Mouse (Mus musculus): ENCODE data around the gene Papss1. TPM values are rescaled to one million over a fixed set of nuclear protein-coding genes. Genes with fewer than 3 reads are reported as not detected.

The Papss1 gene
- total RNA-seq, 1 experiment from 2014 or later: 24.9 TPM

DNA sequence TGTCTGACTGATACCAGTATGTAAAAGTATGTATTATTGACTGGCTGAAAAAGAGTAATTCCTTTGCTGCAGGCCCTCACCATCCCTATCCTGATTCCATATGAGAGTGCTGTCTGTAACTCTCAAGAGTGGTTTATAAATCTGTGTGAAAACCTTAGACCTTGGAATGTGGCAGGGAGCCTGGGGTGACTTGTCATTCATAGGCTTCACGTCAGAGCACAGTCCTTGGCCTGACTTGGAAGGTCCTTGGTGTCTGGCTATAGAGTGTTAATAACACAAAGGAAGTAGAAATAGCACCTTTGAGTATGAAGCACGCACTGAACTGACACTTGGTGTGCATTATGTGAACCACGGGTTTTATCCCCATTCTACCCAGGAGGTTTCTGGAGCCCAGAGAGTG, 64.4 kb downstream of the Papss1 start:
- no peak for ATAC-seq (replicated peaks; ENCODE audit: low read depth, poor library complexity, severe bottlenecking)

DNA sequence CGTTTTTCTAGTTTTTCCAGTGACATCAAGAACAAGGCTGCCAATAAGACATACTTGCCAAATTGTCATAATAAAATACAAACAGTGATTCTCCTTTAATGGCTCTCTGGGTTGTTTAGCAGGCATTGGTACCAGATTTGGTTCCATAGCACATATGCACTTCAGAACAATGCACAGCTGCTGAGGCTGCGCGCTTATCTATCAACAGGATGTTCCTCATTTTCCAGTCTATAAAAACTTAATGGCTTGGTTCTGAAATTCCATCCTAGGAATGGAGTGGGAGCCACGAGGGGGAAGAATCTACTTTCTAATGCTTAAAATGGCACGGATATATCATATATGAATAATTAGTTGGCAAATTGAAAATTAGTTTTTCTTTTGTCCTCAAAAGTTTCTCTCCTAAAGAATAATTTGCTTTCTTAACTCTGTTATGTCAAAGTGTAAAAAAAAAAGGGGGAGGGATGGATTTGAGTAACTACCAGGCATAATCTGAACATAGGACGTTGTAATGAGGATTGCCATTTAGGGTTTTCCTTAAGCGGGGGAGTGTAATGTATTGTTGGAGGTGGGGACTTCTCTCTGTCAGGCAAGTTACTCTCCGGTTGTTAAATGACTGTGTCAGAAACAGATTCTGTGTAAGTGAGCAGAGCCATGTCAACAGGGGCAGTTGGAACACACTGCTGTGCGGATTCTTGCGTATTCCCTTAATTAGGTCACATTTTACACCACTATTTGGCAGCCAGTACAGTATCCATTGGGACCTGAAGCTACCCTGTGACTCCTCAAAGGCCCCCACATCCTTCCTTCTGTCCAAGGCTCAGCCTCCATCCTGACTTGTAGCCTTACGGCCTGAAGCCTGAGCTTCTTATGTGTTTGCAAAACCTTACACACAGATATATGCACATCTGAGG, 66.1 kb downstream of the Papss1 start:
- ATAC-seq (replicated peaks; ENCODE audit: low read depth, poor library complexity, severe bottlenecking): no peak

DNA sequence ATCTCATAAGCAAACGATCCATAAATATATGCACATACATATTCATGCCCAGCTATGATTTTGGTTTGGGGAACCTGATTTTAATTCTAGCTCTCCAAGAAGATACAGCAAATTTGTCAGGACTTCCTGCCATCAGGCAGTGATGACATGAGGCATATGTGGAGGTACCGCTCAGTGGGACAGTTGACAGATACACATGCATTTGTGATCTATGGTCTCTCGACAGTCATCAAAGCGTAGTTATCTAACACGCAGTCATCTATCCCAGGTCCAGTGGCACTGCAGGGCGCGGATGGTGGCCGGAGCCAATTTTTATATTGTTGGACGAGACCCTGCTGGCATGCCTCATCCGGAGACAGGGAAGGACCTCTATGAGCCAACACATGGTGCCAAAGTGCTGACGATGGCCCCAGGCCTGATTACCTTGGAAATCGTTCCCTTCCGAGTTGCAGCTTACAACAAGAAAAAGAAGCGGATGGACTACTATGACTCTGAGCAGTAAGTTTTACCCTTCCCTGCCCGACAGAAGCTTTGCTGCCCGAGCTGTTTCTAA, 66.8 kb downstream of the Papss1 start:
- no peak for ATAC-seq (replicated peaks; ENCODE audit: low read depth, poor library complexity, severe bottlenecking)

DNA sequence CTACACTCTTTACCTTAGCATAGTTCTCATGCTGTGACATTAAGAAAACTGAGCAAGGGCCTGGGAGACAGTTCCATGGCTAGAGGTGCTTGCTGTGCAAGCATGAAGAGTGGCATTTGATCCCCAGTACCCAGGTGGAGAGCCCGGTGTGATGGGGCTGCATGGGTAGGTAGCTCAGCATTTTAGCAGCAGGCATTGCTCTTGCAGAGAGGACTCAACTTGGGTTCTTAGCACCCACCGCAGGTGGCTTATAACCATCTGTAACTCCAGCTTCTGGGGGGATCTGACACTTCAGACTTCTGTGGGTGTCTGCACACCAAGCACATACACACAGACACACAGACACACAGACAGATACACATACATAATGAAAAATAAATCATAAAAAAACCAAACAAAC, 69.5 kb downstream of the Papss1 start:
- ATAC-seq (replicated peaks; ENCODE audit: low read depth, poor library complexity, severe bottlenecking): no peak

DNA sequence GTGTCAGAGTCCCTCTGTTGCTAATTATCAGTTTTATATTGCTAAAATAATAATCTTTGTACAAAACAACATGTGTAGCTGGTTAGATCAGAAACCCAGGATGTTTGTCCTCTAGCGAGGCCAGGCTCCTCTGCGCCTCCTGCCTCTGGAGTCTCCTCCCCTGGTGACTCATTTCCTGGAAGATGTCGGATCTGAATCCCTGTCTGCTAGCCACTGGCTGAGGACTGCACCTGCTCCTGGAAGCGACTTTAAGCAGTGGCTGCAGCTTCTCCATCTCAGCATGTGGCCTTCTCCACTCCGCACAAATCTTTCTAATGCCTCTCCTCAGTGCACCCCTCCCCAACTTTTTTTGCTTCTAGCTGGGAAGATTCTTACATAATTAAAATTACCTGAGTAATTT, 71.6 kb downstream of the Papss1 start:
- no peak for ATAC-seq (replicated peaks; ENCODE audit: low read depth, poor library complexity, severe bottlenecking)

DNA sequence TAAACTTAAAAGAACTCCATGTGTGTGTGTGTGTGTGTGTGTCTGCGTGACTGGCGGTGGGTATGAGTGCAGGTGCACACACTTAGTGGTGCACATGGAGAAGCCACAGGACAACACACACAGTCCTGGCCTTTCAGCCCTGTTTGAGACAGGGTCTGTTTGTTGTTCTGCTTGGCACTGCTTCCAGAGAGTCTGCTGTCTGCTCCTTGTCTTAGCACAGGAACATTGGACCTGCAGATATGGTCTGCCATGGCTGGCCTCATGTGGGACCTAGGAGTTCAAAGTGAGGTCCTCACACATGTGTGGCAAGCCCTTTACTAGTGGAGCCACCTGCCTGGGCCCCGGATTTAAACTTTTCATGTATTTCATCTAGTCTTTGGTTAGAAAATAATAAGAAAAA, 72.4 kb downstream of the Papss1 start:
- ATAC-seq (replicated peaks; ENCODE audit: low read depth, poor library complexity, severe bottlenecking): no peak

DNA sequence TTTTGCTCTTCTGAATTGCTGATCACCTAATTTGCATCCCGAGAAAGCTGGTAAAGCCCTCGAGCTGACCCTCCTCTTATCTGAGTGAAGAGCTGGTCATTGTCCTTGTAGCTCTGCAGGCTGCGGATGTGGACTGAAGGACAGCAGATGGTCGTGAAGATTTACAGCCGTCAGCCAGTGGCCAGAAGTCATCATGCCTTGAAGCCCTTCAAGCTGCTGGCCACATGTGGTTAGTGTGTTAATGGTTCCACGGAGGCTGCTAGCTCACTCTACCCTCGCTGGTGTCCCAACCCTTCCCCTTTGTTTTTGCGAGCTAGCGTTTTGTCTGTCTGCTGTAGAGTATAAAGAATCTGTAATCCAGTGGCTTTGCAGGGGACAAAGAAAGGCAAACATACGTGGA, 73.1 kb downstream of the Papss1 start:
- ATAC-seq (replicated peaks; ENCODE audit: low read depth, poor library complexity, severe bottlenecking): no peak

DNA sequence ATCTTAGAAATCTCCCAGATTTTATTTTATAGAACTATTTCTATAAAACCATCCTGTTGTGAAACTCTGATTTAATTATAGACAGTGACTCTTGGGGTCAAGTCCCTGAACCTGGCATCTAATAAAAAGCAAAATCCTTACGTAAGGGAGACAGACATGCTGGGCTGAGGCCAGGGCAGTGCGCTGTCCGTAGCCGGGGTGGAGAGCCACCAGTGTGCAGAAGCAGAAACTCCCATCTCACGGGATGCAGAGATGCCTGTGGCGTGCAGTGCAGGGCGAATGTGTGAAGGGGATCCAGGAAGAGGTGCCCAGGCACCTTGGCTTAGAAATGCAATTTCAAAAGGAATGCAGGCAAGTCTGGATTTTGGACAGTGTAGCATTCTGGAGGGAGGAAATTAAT, 73.6 kb downstream of the Papss1 start:
- no peak for ATAC-seq (replicated peaks; ENCODE audit: low read depth, poor library complexity, severe bottlenecking)

DNA sequence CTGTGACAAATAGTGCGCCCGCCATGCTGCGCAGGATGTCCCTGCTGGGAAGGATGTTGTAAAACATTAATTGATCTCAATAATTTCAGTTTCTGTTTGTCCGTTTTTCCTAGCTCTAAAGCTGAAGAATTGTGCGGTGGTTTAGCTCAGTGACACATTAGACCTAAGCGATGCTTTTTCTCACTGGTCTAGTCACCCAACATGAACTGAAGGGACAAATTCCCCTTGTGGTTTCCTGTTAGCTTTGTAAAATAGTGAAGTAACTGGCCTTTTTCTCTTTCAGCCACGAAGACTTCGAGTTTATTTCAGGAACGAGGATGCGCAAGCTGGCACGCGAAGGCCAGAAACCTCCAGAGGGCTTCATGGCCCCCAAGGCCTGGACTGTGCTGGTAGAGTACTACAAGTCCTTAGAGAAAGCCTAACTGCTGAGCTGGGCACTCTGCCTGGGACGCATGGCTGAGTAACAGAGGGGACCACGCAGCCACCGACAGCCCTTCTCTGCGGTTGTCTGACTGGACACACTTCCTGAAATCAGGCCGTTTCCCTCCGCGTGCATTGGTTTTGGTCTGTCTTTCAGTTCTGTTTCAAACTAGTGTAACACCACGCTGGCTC, 78.2 kb downstream of the Papss1 start:
- ATAC-seq (replicated peaks; ENCODE audit: low read depth, poor library complexity, severe bottlenecking): peak; percentile 85

DNA sequence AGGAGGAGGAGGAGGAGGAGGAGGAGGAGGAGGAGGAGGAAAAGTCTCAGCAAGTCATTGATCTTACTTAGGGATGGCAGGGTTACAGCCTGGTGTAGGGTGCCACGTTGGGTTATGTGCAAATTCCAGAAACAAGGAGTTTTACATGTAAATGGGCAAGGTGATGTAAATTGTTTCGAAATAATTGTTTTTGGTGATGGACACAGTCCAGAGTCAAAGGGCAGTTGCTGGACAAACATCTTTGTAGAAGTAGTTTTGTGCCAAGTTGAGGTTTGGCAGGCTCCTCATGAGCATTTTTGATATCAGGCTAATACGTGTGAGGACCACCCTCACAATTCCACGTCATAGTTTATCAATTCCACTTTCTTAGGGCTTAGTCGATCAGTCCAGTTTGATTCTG, 80.6 kb downstream of the Papss1 start:
- no peak for ATAC-seq (replicated peaks; ENCODE audit: low read depth, poor library complexity, severe bottlenecking)

DNA sequence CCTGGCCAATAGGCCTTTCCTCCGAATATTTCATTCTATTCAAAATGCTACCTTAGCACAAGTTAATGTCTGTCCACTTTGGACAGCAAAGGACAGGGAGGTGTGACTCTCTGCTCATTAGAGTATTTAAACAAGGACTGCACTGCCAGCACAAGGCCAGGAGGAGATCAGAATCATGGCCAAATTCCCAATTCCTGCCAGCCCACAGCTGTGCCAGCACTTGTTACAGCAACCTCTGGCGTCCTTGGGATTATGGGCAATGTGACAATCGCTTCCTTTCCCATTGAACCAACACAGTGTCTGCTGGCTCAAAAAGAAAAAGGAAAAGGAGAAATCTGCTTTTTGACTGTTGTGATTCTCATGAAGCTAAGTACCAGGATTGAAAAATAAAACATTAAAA, 89.8 kb downstream of the Papss1 start:
- ATAC-seq (replicated peaks; ENCODE audit: low read depth, poor library complexity, severe bottlenecking): no peak

DNA sequence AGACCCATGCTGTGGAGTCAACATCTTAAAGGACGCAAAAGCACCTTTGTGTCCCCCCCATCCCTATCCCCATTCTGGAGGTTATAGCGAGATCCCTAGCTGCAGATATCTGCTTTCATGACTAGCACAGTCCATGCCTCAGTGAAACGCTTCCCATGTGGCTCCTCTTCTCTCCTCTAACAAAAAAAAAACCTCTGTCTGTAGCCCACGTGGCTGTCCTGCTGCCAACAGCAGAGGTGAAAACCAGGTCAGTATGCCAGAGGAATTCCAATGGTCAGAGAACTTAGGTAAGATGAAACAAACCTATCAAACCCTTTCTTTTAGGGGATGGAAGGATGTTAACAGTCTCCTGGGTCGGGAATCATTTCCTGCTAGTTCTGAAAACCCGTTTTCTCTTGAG, 91.5 kb downstream of the Papss1 start:
- ATAC-seq (replicated peaks; ENCODE audit: low read depth, poor library complexity, severe bottlenecking): no peak

DNA sequence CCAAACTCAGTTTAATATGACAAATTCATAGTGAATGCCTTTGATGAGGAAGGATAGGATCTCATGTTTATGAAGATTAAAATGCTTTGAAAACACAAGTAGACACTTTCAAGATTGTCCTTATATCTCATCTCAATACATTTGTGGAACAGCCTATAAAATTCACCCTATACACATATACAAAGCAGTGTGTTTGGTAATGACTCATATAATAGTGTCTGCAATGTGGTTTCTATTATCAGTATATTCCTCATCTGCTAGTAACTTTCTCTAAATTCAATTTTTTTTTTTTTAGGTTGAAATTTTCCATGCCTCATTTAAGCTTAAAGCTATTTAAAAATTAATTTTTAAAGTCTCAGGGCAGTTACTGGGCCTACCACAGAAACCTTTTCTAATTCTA, 95.6 kb downstream of the Papss1 start:
- no peak for ATAC-seq (replicated peaks; ENCODE audit: low read depth, poor library complexity, severe bottlenecking)

DNA sequence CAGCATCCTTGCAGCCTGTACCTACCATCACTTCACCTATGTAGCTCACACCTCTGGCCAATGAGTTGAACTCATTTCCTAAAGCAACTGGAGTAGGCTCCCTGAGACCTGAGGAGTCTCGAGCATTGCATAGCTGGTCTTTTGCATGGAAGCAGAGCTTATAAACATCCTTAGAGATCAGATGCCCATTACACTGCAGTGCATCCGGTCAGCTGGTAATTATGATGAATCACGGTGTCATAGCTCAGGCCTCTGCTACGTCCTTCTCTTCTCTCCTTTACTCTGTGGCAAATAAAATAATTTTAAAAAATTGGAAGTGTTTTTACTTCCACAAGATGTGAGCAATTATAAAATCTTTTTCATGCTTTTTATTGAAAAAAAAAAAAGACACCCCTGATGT, 96.1 kb downstream of the Papss1 start:
- ATAC-seq (replicated peaks; ENCODE audit: low read depth, poor library complexity, severe bottlenecking): no peak

DNA sequence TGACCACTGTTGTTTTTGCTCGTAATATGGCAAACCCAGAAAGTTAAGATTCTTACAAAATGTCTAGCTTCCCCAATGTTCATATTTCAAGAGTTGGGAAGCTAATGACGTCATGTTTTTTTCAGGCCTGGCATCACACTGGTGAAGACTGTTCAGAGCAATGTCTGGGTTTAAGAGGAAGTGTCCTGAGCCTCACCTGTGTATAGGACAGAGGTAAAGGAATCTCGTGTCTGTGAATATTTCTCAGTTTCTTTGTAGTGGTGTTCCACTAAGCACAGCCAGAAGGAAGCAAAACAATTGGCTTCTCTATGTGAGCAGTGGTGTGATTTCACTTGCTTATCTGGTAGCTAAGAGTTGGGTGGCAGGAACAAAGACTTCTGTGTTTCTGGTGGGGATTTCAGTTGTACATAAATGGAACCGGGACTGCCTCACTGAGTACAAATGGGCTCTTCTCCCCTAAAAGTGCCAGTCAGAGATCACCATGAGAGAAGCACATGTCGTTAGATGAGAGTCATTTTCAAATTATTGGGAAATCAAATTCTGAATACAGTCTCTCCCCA, 98.1 kb downstream of the Papss1 start:
- no peak for ATAC-seq (replicated peaks; ENCODE audit: low read depth, poor library complexity, severe bottlenecking)

DNA sequence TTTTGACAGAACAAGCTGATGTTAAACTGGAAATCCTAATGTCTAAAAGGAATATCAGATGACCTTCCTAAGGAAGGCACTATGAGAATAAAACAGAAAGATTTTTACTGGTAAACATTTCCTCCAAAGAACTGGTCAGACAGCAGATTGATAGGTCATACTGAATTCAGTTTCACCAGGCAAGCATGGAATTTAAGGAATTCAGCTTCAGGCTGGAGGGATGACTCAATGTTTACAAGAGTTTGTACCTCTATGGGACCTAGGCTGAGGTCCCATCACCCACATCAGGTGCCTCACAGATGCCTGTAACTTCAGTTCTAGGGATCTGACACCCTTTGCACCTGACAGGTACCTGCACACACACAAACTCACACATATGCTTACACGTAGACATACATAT, 105.3 kb downstream of the Papss1 start:
- no peak for ATAC-seq (replicated peaks; ENCODE audit: low read depth, poor library complexity, severe bottlenecking)

DNA sequence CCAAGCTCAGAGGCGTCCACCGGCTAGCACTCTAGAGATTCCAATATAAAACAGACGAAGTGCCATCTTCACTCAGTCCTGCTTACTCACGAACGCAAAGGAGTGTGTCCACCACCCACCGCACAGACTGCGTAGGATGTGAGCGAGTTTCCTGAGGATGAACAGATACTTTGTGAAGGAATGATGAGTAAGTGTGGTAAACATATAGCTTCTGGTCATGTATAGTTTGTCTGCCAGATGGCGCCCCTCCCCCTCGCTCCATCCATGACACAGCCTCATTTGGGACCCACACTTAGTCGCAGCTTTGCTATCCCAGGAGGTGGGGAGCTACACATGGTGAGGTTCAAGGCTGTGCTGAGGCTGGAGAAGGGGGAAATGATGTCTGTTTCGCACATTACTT, 121.5 kb downstream of the Papss1 start:
- no peak for ATAC-seq (replicated peaks; ENCODE audit: low read depth, poor library complexity, severe bottlenecking)

DNA sequence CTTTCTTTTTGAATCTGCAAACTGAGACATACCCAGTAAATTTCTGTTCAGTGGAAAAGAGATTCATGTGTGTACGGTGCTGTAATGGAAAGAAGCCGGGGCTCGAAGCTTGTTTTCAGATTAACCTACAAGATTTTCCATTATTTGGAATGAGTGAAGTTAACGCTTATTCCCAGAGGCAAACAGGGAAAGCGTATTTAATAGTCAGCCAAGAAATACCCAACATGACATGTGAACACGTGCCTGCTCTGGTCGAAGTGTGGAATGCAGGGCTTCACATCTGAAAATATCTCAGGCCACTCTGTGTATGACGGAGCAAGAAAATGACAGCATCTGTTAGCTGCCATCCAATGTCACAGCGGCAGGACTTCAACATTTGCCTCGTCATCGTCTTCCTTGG, 125.4 kb downstream of the Papss1 start:
- no peak for ATAC-seq (replicated peaks; ENCODE audit: low read depth, poor library complexity, severe bottlenecking)

DNA sequence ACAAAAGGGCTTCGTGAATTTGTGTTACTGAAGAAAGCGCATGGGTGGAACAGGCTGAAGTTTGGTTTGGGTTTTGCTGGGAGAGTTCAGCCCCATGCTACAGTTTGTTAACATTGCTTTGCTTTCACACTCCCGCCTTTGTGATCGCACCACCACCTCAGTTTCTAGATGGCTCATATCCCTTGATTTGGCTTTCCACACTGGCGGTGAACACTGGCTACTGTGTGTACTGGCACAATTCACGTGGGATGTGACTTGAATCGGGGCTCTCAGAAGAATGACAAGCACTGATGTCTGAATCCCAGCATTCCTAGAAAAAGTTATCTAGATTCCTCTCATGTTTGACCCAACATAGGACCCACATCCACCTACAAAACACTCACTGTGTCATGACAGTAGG, 126.0 kb downstream of the Papss1 start:
- no peak for ATAC-seq (replicated peaks; ENCODE audit: low read depth, poor library complexity, severe bottlenecking)

DNA sequence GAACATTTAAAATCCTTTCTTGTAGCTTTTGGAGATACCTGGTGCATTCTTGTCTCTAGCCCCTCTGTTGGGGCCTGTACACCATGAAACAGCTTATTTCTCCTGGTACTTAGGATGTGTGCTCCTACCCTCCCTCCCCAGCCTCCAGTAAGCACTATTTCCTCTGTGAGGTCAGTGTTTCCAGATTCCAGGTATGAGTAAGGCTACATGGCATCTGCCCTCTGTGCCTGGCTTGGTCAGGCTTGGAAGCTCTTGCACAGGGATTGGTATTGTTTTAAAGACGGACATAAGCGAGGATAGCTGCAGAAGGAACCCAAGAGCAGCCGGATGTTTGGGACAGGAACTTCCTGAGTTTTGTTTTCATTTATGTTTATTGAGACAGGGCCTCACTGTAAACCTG, 126.6 kb downstream of the Papss1 start:
- no peak for ATAC-seq (replicated peaks; ENCODE audit: low read depth, poor library complexity, severe bottlenecking)

Measured in common myeloid progenitor, adult 5-6 weeks (primary cell).